Mouse (Mus musculus) CH12.LX (cell line): ENCODE data around the gene D630039A03Rik. TPM values are rescaled to one million over a fixed set of nuclear protein-coding genes. Genes with fewer than 3 reads are reported as not detected.

Experiments
- DNase-seq: peaks from one replicate; pipeline ENCODE4 v3.0.0-alpha.2; 2013; ENCODE audit errors: extremely low read depth
- H3K27ac ChIP-seq: 2 replicates; pipeline ENCODE4 v1.5.1; 2012; ENCODE audit warnings: low read depth, mild to moderate bottlenecking, control low read depth, moderate library complexity; ENCODE audit not compliant: insufficient read depth
- H3K27me3 ChIP-seq: replicated peaks from 2 replicates; pipeline ENCODE3; 2012; ENCODE audit warnings: inconsistent platforms
- H3K36me3 ChIP-seq, 2 experiments: replicated peaks in 1 of 2; 2 replicates each; pipeline versions ENCODE3 to v1.6.1; 2012; ENCODE audit warnings: inconsistent platforms in 1 of 2, low read length in 1 of 2, mild to moderate bottlenecking in 1 of 2, mixed read lengths in 1 of 2, moderate library complexity in 1 of 2; ENCODE audit not compliant: control insufficient read depth in 1 of 2, insufficient read depth in 1 of 2
- H3K4me1 ChIP-seq, 2 experiments: 2 replicates each; pipeline ENCODE4 v1.6.1; 2012; ENCODE audit warnings: inconsistent platforms in 1 of 2, moderate library complexity in 1 of 2; ENCODE audit not compliant: insufficient read depth in 2 of 2, control insufficient read depth in 1 of 2
- H3K4me2 ChIP-seq: 2 replicates; pipeline ENCODE4 v1.6.1; 2012; ENCODE audit warnings: low read depth, mild to moderate bottlenecking, control low read depth; ENCODE audit not compliant: poor library complexity, insufficient read depth, severe bottlenecking
- H3K4me3 ChIP-seq, 3 experiments: fragments of 150-350 bp in 1 of 3; sonication (generic) in 1 of 3; replicated peaks in 1 of 3; 2 replicates each; pipeline versions ENCODE3 to v1.5.1; 2011 to 2012; ENCODE audit warnings: low read depth in 2 of 3, low read length in 2 of 3, mild to moderate bottlenecking in 2 of 3, moderate library complexity in 2 of 3, control low read depth in 1 of 3, improper control_type of control experiment in 1 of 3, inconsistent platforms in 1 of 3, mixed read lengths in 1 of 3; ENCODE audit not compliant: poor library complexity in 1 of 3
- H3K79me2 ChIP-seq: replicated peaks from 2 replicates; pipeline ENCODE4 v1.6.1; 2012; ENCODE audit warnings: mild to moderate bottlenecking, moderate library complexity; ENCODE audit not compliant: control insufficient read depth, poor library complexity, insufficient read depth, severe bottlenecking; ENCODE audit errors: extremely low read depth
- H3K9ac ChIP-seq: 2 replicates; pipeline ENCODE4 v1.6.1; 2012; ENCODE audit warnings: low read depth, mild to moderate bottlenecking, control low read depth, moderate library complexity; ENCODE audit not compliant: insufficient read depth
- H3K9me3 ChIP-seq: replicated peaks from 2 replicates; pipeline ENCODE3; 2012; ENCODE audit warnings: low read length, inconsistent platforms, mixed read lengths
- BHLHE40 ChIP-seq: IDR thresholded peaks from 2 replicates; pipeline ENCODE4 v1.6.1; 2011; ENCODE audit warnings: mild to moderate bottlenecking, low read depth, low read length, improper control_type of control experiment
- CHD2 ChIP-seq: IDR thresholded peaks from 2 replicates; pipeline ENCODE4 v1.6.1; 2011; ENCODE audit warnings: low read length, improper control_type of control experiment
- E2F4 ChIP-seq: IDR thresholded peaks from 2 replicates; pipeline ENCODE4 v1.6.1; 2011; ENCODE audit warnings: low read depth, low read length, improper control_type of control experiment; ENCODE audit not compliant: insufficient replicate concordance
- ELF1 ChIP-seq: IDR thresholded peaks from 2 replicates; pipeline ENCODE4 v1.6.1; 2014; ENCODE audit warnings: low read depth, mild to moderate bottlenecking, inconsistent platforms, low read length, improper control_type of control experiment
- ETS1 ChIP-seq: conservative IDR thresholded peaks from 2 replicates; pipeline ENCODE4 v1.6.1; 2012; ENCODE audit warnings: low read depth, mild to moderate bottlenecking, inconsistent platforms, low read length, improper control_type of control experiment, moderate library complexity
- GABPA ChIP-seq: IDR thresholded peaks from 2 replicates; pipeline ENCODE4 v1.6.1; 2012; ENCODE audit warnings: low read depth, low read length, improper control_type of control experiment, inconsistent platforms; ENCODE audit not compliant: insufficient replicate concordance
- HCFC1 ChIP-seq: IDR thresholded peaks from 2 replicates; pipeline ENCODE4 v1.6.1; 2012; ENCODE audit warnings: low read depth, mild to moderate bottlenecking, inconsistent platforms, low read length, improper control_type of control experiment
- IRF4 ChIP-seq: IDR thresholded peaks from 2 replicates; pipeline ENCODE4 v1.6.1; 2014; ENCODE audit warnings: low read depth, mild to moderate bottlenecking, inconsistent platforms, low read length, improper control_type of control experiment
- JUN ChIP-seq: IDR thresholded peaks from 2 replicates; pipeline ENCODE4 v1.6.1; 2011; ENCODE audit warnings: low read depth, mild to moderate bottlenecking, low read length, improper control_type of control experiment, moderate library complexity; ENCODE audit not compliant: insufficient read depth
- JUND ChIP-seq: conservative IDR thresholded peaks from 2 replicates; pipeline ENCODE4 v1.6.1; 2011; ENCODE audit warnings: low read depth, low read length, improper control_type of control experiment
- KAT2A ChIP-seq: IDR thresholded peaks from 2 replicates; pipeline ENCODE4 v1.6.1; 2012; ENCODE audit warnings: low read length, improper control_type of control experiment, inconsistent platforms; ENCODE audit not compliant: insufficient replicate concordance
- MAFK ChIP-seq: IDR thresholded peaks from 2 replicates; pipeline ENCODE4 v1.6.1; 2011; ENCODE audit warnings: low read length, improper control_type of control experiment; ENCODE audit not compliant: insufficient replicate concordance
- MAX ChIP-seq: IDR thresholded peaks from 2 replicates; pipeline ENCODE4 v1.6.1; 2011; ENCODE audit warnings: low read length, improper control_type of control experiment
- MEF2A ChIP-seq: IDR thresholded peaks from 2 replicates; pipeline ENCODE4 v1.6.1; 2014; ENCODE audit warnings: low read depth, mild to moderate bottlenecking, inconsistent platforms, low read length, improper control_type of control experiment, borderline replicate concordance
- MXI1 ChIP-seq: IDR thresholded peaks from 2 replicates; pipeline ENCODE4 v1.6.1; 2011; ENCODE audit warnings: mild to moderate bottlenecking, low read depth, low read length, improper control_type of control experiment
- MYC ChIP-seq: IDR thresholded peaks from 2 replicates; pipeline ENCODE4 v1.6.1; 2011; ENCODE audit warnings: low read depth, mild to moderate bottlenecking, improper control_type of control experiment, low read length
- NELFE ChIP-seq: IDR thresholded peaks from 2 replicates; pipeline ENCODE4 v1.6.1; 2011; ENCODE audit warnings: low read depth, low read length, improper control_type of control experiment
- NRF1 ChIP-seq: IDR thresholded peaks from 2 replicates; pipeline ENCODE4 v1.6.1; 2014; ENCODE audit warnings: low read depth, mild to moderate bottlenecking, inconsistent platforms, low read length, improper control_type of control experiment, moderate library complexity
- POLR2A ChIP-seq: IDR thresholded peaks from 2 replicates; pipeline ENCODE4 v1.6.1; 2011; ENCODE audit warnings: low read depth, mild to moderate bottlenecking, improper control_type of control experiment, low read length
- RAD21 ChIP-seq: IDR thresholded peaks from 2 replicates; pipeline ENCODE4 v1.6.1; 2011; ENCODE audit warnings: low read depth, mild to moderate bottlenecking, low read length, improper control_type of control experiment, moderate library complexity
- RCOR1 ChIP-seq: conservative IDR thresholded peaks from 2 replicates; pipeline ENCODE4 v1.6.1; 2012; ENCODE audit warnings: low read depth, mild to moderate bottlenecking, inconsistent platforms, low read length, improper control_type of control experiment
- SIN3A ChIP-seq: IDR thresholded peaks from 2 replicates; pipeline ENCODE4 v1.6.1; 2012; ENCODE audit warnings: low read length, improper control_type of control experiment, inconsistent platforms
- SMC3 ChIP-seq: IDR thresholded peaks from 2 replicates; pipeline ENCODE4 v1.6.1; 2011; ENCODE audit warnings: low read depth, low read length, improper control_type of control experiment
- TBP ChIP-seq: conservative IDR thresholded peaks from 2 replicates; pipeline ENCODE4 v1.6.1; 2011; ENCODE audit warnings: low read depth, low read length, improper control_type of control experiment
- TCF12 ChIP-seq: IDR thresholded peaks from 2 replicates; pipeline ENCODE4 v1.6.1; 2014; ENCODE audit warnings: low read depth, mild to moderate bottlenecking, inconsistent platforms, low read length, improper control_type of control experiment
- USF1 ChIP-seq: IDR thresholded peaks from 2 replicates; pipeline ENCODE4 v1.6.1; 2014; ENCODE audit warnings: low read depth, mild to moderate bottlenecking, inconsistent platforms, low read length, improper control_type of control experiment
- USF2 ChIP-seq: conservative IDR thresholded peaks from 2 replicates; pipeline ENCODE4 v1.6.1; 2011; ENCODE audit warnings: low read depth, low read length, improper control_type of control experiment
- ZKSCAN1 ChIP-seq: IDR thresholded peaks from 2 replicates; pipeline ENCODE4 v1.6.1; 2012; ENCODE audit warnings: low read depth, inconsistent platforms, low read length, improper control_type of control experiment, borderline replicate concordance
- ZNF384 ChIP-seq: IDR thresholded peaks from 2 replicates; pipeline ENCODE4 v1.6.1; 2012; ENCODE audit warnings: low read depth, low read length, improper control_type of control experiment, inconsistent platforms
- dilution Hi-C: fragments of 300-500 bp; cut with MboI; formaldehyde crosslinking; loops from 2 replicates; pipeline ENCODE4 v1.14.3; 2020; ENCODE audit warnings: low sequenced_read_pairs; ENCODE audit not compliant: extremely low pct_unique_long_range_greater_than_20kb, extremely low pct_ligation_motif_present
- in situ Hi-C: fragments of 300-500 bp; cut with MboI; formaldehyde crosslinking; loops from 3 replicates; pipeline ENCODE4 v1.14.3; 2019; ENCODE audit warnings: low sequenced_read_pairs, low pct_ligation_motif_present, low pct_unique_long_range_greater_than_20kb, mixed read lengths
- polyA plus RNA-seq: library from polyadenylated mRNA; unstranded; fragments of >175 nt; gene quantifications from 2 replicates; pipeline ENCODE4 v1.2.1, GENCODE M21; 2012; ENCODE audit warnings: low read depth; ENCODE audit not compliant: insufficient read length
- total RNA-seq, 2 experiments: library from RNA; depleted of rRNA; stranded (reverse); fragments of 300-350 nt in 1 of 2; fragments of >200 nt in 1 of 2; gene quantifications; 2 replicates each; pipeline ENCODE4 v1.2.3; 2012 to 2014

The D630039A03Rik gene
- total and polyA plus RNA-seq, 3 experiments: not detected

DNA sequence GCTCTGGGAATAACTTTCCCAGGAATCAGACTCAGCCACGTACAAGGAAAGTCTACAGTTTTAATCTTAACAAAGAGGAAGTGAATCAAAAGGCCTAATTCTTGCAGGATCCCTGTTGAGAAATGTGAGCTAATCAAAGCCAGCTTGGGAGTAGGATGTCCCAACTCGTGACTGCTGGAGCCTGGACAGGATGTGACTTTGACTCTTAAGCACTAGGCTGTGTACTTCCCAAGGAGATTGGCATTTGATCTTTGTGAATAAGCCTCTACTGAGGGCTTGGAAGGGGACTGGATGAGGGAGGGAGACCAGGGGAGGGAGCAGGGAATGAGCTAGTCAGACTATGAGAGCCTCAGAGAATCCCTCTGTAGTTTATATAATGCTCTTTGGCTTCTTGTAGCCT is 50.0 kb downstream of the D630039A03Rik start:
- no peak for TF ChIP-seq HCFC1
- TF ChIP-seq MAFK: no peak
- TF ChIP-seq RCOR1: no peak
- TF ChIP-seq MAX: no peak
- TF ChIP-seq TBP: no peak
- TF ChIP-seq POLR2A: no peak
- no peak for TF ChIP-seq ZKSCAN1
- TF ChIP-seq MYC: no peak
- no peak for TF ChIP-seq E2F4
- TF ChIP-seq JUN: no peak
- no peak for TF ChIP-seq USF2
- TF ChIP-seq MXI1: no peak
- no peak for TF ChIP-seq GABPA
- no peak for TF ChIP-seq MEF2A
- TF ChIP-seq JUND: no peak
- TF ChIP-seq USF1: no peak
- no peak for TF ChIP-seq SMC3
- TF ChIP-seq SIN3A: no peak
- no peaks in the 10 kb centered on the region for H3K36me3 ChIP-seq
- H3K27me3 ChIP-seq: no peaks in the 10 kb centered on the region
- peak overlapping the region; percentile 87 for H3K4me2 ChIP-seq
- H3K27ac ChIP-seq: no peak overlapping the region
- H3K9ac ChIP-seq: no peak overlapping the region
- H3K9me3 ChIP-seq: no peaks in the 10 kb centered on the region
- in situ Hi-C loops: no loop called here
- no peaks in the 10 kb centered on the region for H3K79me2 ChIP-seq
- peaks cover 19 to 45% of the 10 kb centered on the region in 2 experiments for H3K4me1 ChIP-seq
- no peak overlapping the region for H3K4me3 ChIP-seq
- DNase-seq: no peak
- dilution Hi-C loops: no loop called here

DNA sequence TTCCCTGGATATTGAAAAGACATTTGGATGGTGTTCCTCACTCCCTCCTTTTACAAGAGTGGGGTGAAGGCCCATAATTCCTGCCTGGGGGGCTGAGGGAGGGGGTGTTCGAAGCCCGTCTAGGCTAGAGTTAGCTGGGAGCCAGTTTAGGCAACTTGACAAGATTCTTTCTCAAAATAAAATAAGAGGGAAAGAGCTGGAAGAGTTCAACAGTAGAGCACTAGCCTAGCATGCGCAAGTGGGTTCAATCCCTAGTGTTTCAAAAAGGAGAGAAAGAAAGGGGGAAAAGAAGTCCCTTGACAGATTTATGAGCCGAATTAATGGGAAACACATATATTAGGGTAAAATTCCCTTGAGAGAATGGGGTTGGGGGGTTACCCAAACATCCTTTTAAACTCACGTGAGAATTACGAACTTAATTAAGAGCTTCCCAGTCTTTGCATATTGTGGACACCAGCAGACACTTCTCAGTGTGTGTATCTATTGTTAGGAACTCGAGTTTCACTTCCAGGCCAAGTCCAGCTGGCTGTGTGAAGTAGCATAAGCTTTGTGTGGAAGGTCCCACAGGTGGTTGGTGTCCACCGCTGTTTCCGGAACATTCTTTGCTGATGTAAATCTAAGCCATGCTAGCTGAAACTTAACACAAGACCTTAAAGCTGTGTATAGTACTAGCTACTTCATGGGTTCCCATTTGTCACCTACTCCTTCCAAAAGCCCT is 53.7 kb downstream of the D630039A03Rik start:
- Histone ChIP-seq H3K4me3 (no peak overlapping the region), H3K4me1 (peaks cover 19 to 42% of the 10 kb centered on the region in 2 experiments), H3K36me3 (no peaks in the 10 kb centered on the region), H3K4me2 (peak overlapping the region; percentile 34; the same call in 1 of the 2 replicates), H3K27ac (no peak overlapping the region), H3K79me2 (no peaks in the 10 kb centered on the region), H3K27me3 (no peaks in the 10 kb centered on the region), H3K9ac (no peak overlapping the region), H3K9me3 (no peaks in the 10 kb centered on the region)
- in situ Hi-C loops (no loop called here), dilution Hi-C loops (no loop called here)
- peak; percentile 79 for DNase-seq
- peak; percentile 85 for TF ChIP-seq IRF4
- TF ChIP-seq MAX: peak; percentile 33; the same call in 1 of the 2 replicates
- TF ChIP-seq NELFE: no peak
- TF ChIP-seq E2F4: no peak
- peak; percentile 69; the same call in 1 of the 2 replicates for TF ChIP-seq SIN3A
- peak; percentile 47; the same call in 1 of the 2 replicates for TF ChIP-seq CHD2
- no peak for TF ChIP-seq KAT2A
- no peak for TF ChIP-seq ZNF384
- TF ChIP-seq ETS1: peak; percentile 97
- peak; percentile 34; the same call in 1 of the 2 replicates for TF ChIP-seq ELF1
- no peak for TF ChIP-seq NRF1
- TF ChIP-seq RCOR1: no peak; the same call in 1 of the 2 replicates
- no peak for TF ChIP-seq POLR2A
- peak; percentile 94 for TF ChIP-seq MEF2A
- peak; percentile 44; the same call in 1 of the 2 replicates for TF ChIP-seq MAFK
- TF ChIP-seq MXI1: no peak
- TF ChIP-seq MYC: 0 out of 2 replicates have a peak, but pooled peaks have one; percentile 47
- peak; percentile 93 for TF ChIP-seq TCF12
- TF ChIP-seq JUND: peak; percentile 43; the same call in 1 of the 2 replicates
- peak; percentile 97 for TF ChIP-seq BHLHE40
- TF ChIP-seq RAD21: no peak
- TF ChIP-seq USF2: no peak
- no peak for TF ChIP-seq HCFC1
